ENCODE assay signal across 7 mouse cellular contexts in the genomic region with DNA sequence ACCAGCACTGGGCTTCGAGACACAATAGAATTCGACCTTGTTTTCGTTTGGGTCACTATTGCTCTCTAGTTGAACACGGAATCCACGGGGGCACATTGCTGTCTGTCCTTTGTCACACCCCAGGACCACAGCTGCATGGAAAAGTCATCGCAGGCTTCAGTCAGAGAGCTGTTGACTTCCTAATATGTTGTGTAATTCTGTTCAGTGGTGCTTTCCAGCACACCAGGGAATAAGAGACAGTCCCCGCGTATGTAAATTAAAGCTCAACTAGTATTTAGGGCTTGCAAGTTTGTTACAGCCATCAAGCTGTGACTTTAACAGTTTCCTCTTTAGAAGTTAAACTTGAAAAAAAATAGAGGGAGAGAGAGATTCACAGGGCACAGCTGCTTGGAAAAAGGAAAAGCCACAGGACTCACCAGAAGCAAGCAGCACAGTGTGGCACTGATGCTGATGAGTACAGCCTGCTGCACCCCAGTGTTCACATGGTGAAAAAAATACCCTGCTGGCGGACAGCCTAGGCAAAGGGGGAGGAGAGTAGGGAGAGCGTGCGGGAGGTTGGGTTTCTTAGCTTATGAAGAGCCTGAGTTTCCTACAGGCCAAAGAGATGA. TPM values are rescaled to one million over a fixed set of nuclear protein-coding genes. Genes with fewer than 3 reads are reported as not detected.
DNase-seq lines count a peak whose midpoint lies in the region; ATAC-seq and TF ChIP-seq lines count a peak whose summit lies in the region.

No protein-coding gene starts in this region.

- WGBS in heart, embryonic 16.5 days = 38% methylated on average over 11 of the region's 11 CpGs
- WGBS in lung, postnatal 0 days = 32% methylated on average over 11 of the region's 11 CpGs
- 39% methylated on average over 11 of the region's 11 CpGs for WGBS in stomach, embryonic 15.5 days

- H3K4me3 ChIP-seq in heart, embryonic 16.5 days (ENCODE audit: low read length) = no peak overlapping the region
- no peak overlapping the region for H3K4me3 ChIP-seq in lung, postnatal 0 days (ENCODE audit: low read depth, low read length)
- H3K4me3 ChIP-seq in stomach, embryonic 15.5 days (replicated peaks) = no peak overlapping the region

- DNase-seq in urinary bladder, postnatal 25 days (ENCODE audit: low spot score) = peak; percentile 36
- no peak for DNase-seq in urinary bladder, adult 2 months (ENCODE audit: low spot score)
- peak; percentile 75 to 78 for DNase-seq in layer of hippocampus, postnatal 36 days
- DNase-seq in lung, postnatal 0 days (ENCODE audit: low spot score) = peak; percentile 76

- no peak overlapping the region for H3K4me2 ChIP-seq in heart, embryonic 16.5 days (ENCODE audit: low read depth, low read length)
- no peak overlapping the region for H3K4me2 ChIP-seq in lung, postnatal 0 days (replicated peaks; ENCODE audit: low read depth, low read length)
- H3K4me2 ChIP-seq in stomach, embryonic 15.5 days = no peak overlapping the region

- peaks cover 10% of the 10 kb centered on the region for H3K4me1 ChIP-seq in heart, embryonic 16.5 days (ENCODE audit: control insufficient read depth, insufficient read depth, low read length)
- no peaks in the 10 kb centered on the region for H3K4me1 ChIP-seq in lung, postnatal 0 days (ENCODE audit: insufficient read depth, low read depth, low read length)
- H3K4me1 ChIP-seq in stomach, embryonic 15.5 days = no peaks in the 10 kb centered on the region

- no peak overlapping the region for H3K27ac ChIP-seq in heart, embryonic 16.5 days (ENCODE audit: low read length)
- peak overlapping the region; percentile 71 for H3K27ac ChIP-seq in lung, postnatal 0 days (ENCODE audit: low read length)
- no peak overlapping the region for H3K27ac ChIP-seq in stomach, embryonic 15.5 days

- peak; percentile 36 for TF ChIP-seq CTCF in lung, postnatal 0 days (IDR thresholded peaks at IDR 0.05)

- ATAC-seq in common myeloid progenitor, adult 5-6 weeks (replicated peaks; ENCODE audit: low read depth, poor library complexity, severe bottlenecking) = peak; percentile 67
- peak; percentile 45; the same call in 1 of the 2 replicates for ATAC-seq in heart, embryonic 16.5 days (replicated peaks; ENCODE audit: extremely low read depth, insufficient read depth, low FRiP score)
- ATAC-seq in lung, postnatal 0 days = peak; percentile 87
- peak; percentile 35; the same call in 1 of the 2 replicates for ATAC-seq in stomach, embryonic 15.5 days (ENCODE audit: insufficient read depth, low FRiP score, low read depth)

- TF ChIP-seq EP300 in lung, postnatal 0 days (IDR thresholded peaks at IDR 0.05) = no peak

- H3K9me3 ChIP-seq in heart, embryonic 16.5 days (replicated peaks; ENCODE audit: control insufficient read depth, low read length) = no peaks in the 10 kb centered on the region
- H3K9me3 ChIP-seq in lung, postnatal 0 days (ENCODE audit: low read length) = no peaks in the 10 kb centered on the region
- no peaks in the 10 kb centered on the region for H3K9me3 ChIP-seq in stomach, embryonic 15.5 days

- H3K9ac ChIP-seq in heart, embryonic 16.5 days (ENCODE audit: low read length) = no peak overlapping the region
- H3K9ac ChIP-seq in lung, postnatal 0 days (replicated peaks; ENCODE audit: low read depth) = no peak overlapping the region
- no peak overlapping the region for H3K9ac ChIP-seq in stomach, embryonic 15.5 days

- H3K27me3 ChIP-seq in heart, embryonic 16.5 days (ENCODE audit: control insufficient read depth, insufficient read depth, low read length) = no peaks in the 10 kb centered on the region
- no peaks in the 10 kb centered on the region for H3K27me3 ChIP-seq in lung, postnatal 0 days (replicated peaks; ENCODE audit: insufficient read depth, low read length)
- no peaks in the 10 kb centered on the region for H3K27me3 ChIP-seq in stomach, embryonic 15.5 days (replicated peaks)

- H3K36me3 ChIP-seq in heart, embryonic 16.5 days (ENCODE audit: control insufficient read depth, insufficient read depth) = no peaks in the 10 kb centered on the region
- H3K36me3 ChIP-seq in lung, postnatal 0 days (ENCODE audit: insufficient read depth, low read length) = no peaks in the 10 kb centered on the region
- no peaks in the 10 kb centered on the region for H3K36me3 ChIP-seq in stomach, embryonic 15.5 days

RNA-seq across cellular contexts. Expression of a gene that starts 3.1 kb away (rescaled TPM):
- 0.18 and 0.21 TPM in 2 replicates for polyA plus RNA-seq in urinary bladder, adult 2 months (2012; rRNA removed)
- 55.4 and 71.9 TPM in 2 replicates for total RNA-seq in common myeloid progenitor, adult 5-6 weeks (2017)
- polyA plus RNA-seq in heart, embryonic 16.5 days (2015; fragmentation: Nextera tagmentation; extraction: Ambion mirVana) = not detected in 2 replicates
- total RNA-seq in layer of hippocampus, postnatal 36 days (2021) = under 1 TPM; 0.40 to 0.55 TPM
- 1.4 TPM in 2 replicates for polyA plus RNA-seq in lung, postnatal 0 days (2015; fragmentation: Nextera tagmentation; extraction: Ambion mirVana)
- 0.14 and 0.28 TPM in 2 replicates for polyA plus RNA-seq in stomach, embryonic 15.5 days (2015; fragmentation: Nextera tagmentation; extraction: Ambion mirVana)

Comparison
In these comparisons a context has a peak if more than half of its experiments do, and no peak if none do; other contexts are left out.
1. ATAC-seq: peak in every context shown above with its lines; median percentile 87 in lung, postnatal 0 days; 67 in common myeloid progenitor, adult 5-6 weeks; 45 in heart, embryonic 16.5 days; 35 in stomach, embryonic 15.5 days.